Mouse (Mus musculus): ENCODE data around the gene Sag. TPM values are rescaled to one million over a fixed set of nuclear protein-coding genes. Genes with fewer than 3 reads are reported as not detected.

The Sag gene
- polyA plus RNA-seq (2014; fragmentation: Nextera tagmentation; extraction: Ambion mirVana), result 1.4 and 1.8 TPM in 2 replicates

DNA sequence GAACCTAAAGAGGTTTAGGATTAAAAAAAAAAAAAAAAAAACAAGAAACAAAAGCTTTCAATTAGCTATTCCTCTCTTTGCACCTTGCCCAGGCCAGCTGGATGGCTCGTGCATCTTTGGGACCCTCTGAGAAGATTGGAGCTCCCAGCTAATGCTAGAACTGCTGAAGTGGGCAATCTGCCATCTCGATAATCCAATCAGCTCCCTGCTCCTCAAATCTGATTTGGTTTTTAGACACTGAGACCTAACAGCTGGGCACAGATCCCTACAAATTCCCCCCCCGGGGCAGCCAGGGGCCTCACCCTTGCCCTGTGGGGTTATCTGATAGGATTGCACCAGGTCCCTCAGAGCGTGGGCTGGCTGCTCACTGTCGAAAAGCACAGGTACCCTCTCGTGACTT lies at the start of gene Sag:
Gene Sag (plus strand): TSS at position 105 of the 400 bp plus-strand sequence.
- WGBS, result 74% methylated on average over 6 of the region's 6 CpGs

DNA sequence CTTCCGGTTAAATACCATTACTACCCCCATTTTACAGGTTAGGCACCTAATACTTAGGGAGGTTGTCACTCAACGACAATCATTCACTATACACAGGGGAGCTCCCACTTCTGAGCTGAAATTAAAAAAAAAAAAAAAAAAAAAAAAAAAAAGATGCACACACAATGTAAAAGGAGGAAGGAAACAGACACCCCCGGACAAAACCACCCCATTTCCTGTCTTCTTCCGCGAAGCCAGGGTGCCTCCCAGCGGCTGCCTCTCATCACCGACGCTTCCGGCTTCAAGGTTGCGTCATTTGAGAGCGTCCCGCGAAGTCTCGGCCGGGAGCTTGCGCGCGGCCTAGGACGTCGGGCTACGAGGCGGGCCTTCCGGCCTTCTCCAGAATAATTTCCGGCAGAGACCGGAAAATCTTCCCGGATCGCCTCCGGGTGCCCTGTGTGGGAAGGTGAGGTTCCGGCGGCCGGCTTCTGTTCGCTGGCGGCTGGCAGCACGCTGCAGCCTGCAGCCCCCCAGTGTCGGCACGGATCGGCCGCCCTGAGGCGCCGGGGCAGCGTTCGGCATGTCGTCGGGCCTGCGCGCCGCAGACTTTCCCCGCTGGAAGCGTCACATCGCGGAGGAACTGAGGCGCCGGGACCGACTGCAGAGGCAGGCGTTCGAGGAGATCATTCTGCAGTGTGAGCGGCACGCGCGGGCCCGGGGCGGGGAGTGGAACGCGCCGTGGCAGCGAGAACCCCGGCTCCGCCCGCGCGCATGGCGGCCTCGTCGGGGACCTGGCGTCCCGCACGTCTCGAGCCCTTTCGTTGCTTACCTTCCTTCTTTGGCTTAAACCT lies 47.6 kb upstream of the Sag start, which contains the start of gene Atg16l1:
Gene Atg16l1 (plus strand): TSS at position 230 of the 830 bp plus-strand sequence.
- DNase-seq (ENCODE audit: low spot score) (peak; percentile 97), ATAC-seq (ENCODE audit: low FRiP score) (peak; percentile 99)
- Histone ChIP-seq H3K9me3 (ENCODE audit: control insufficient read depth, low read length) (no peaks in the 10 kb centered on the region), H3K4me2 (replicated peaks) (peak within 1 kb of the TSS; percentile 81), H3K36me3 (replicated peaks; ENCODE audit: control insufficient read depth, insufficient read depth) (peaks cover 27% of the 10 kb centered on the region), H3K9ac (peak within 1 kb of the TSS; percentile 95), H3K27me3 (ENCODE audit: control insufficient read depth, insufficient read depth, low read length) (no peaks in the 10 kb centered on the region), H3K4me3 (replicated peaks; ENCODE audit: low read length) (peak within 1 kb of the TSS; percentile 99), H3K27ac (peak within 1 kb of the TSS; percentile 92), H3K4me1 (replicated peaks; ENCODE audit: control insufficient read depth, insufficient read depth, low read length) (peaks cover 9% of the 10 kb centered on the region)
- WGBS, result under 1% methylated on average over 79 of the region's 79 CpGs

More for the DNA sequence above, at the start of gene Sag:
- Histone ChIP-seq H3K4me2 (replicated peaks) (no peak within 1 kb of the TSS), H3K4me3 (replicated peaks; ENCODE audit: low read length) (no peak within 1 kb of the TSS), H3K27me3 (ENCODE audit: control insufficient read depth, insufficient read depth, low read length) (no peaks in the 10 kb centered on the region), H3K9me3 (ENCODE audit: control insufficient read depth, low read length) (no peaks in the 10 kb centered on the region), H3K4me1 (replicated peaks; ENCODE audit: control insufficient read depth, insufficient read depth, low read length) (no peaks in the 10 kb centered on the region), H3K36me3 (replicated peaks; ENCODE audit: control insufficient read depth, insufficient read depth) (no peaks in the 10 kb centered on the region), H3K9ac (no peak within 1 kb of the TSS), H3K27ac (no peak within 1 kb of the TSS)
- DNase-seq (ENCODE audit: low spot score) (no peak), ATAC-seq (ENCODE audit: low FRiP score) (no peak)

DNA sequence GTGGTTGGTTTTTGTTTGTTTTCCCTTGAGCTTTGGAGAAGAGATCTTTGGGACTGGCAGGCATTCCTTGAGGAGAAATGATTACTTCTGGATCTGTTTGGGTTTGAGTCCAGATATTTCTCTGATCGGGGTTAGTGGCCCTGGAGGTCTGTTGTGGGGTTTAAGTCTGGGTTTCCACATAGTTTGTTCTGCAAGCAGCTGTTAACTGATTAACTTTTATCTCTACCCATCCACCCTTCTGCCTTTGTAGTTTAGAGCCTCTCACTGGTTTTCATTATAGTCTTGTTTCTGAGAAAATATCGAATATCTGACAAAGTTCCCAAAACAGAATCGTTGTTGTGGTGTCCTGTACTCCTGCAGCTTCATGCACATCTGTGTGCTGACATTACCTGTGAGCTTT lies 39.7 kb upstream of the Sag start:
- no peaks in the 10 kb centered on the region for H3K9me3 ChIP-seq (ENCODE audit: control insufficient read depth, low read length)
- no peaks in the 10 kb centered on the region for H3K27me3 ChIP-seq (ENCODE audit: control insufficient read depth, insufficient read depth, low read length)
- ATAC-seq (ENCODE audit: low FRiP score) (no peak), DNase-seq (ENCODE audit: low spot score) (no peak)
- no peak overlapping the region for H3K9ac ChIP-seq
- H3K36me3 ChIP-seq (replicated peaks; ENCODE audit: control insufficient read depth, insufficient read depth), result peaks cover 100% of the 10 kb centered on the region
- no peak overlapping the region for H3K4me2 ChIP-seq (replicated peaks)
- no peak overlapping the region for H3K4me3 ChIP-seq (replicated peaks; ENCODE audit: low read length)
- no peaks in the 10 kb centered on the region for H3K4me1 ChIP-seq (replicated peaks; ENCODE audit: control insufficient read depth, insufficient read depth, low read length)
- 89% methylated on average over 3 of the region's 3 CpGs for WGBS
- H3K27ac ChIP-seq, result no peak overlapping the region

DNA sequence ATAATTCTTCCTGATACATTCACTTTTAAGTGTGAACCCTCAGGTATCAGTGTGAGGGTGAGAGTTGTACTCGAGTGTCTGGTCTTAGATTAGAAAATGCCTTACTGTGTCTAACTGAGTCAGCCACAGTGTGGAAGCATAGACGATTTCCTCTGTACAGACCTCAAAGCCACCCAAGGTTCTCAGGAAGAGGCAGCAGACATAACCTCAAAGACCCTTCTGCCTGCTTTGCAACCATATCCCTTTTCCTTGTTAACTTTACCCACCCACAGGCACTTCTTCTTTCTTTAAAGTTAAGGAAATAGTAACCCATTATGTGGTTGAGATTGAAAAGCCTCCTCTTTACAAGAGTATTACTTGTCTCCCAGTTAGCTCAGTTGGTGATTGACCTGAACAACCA lies 37.7 kb upstream of the Sag start:
- no peak for DNase-seq (ENCODE audit: low spot score)
- 93% methylated on average over 2 of the region's 2 CpGs for WGBS
- peaks cover 98% of the 10 kb centered on the region for H3K36me3 ChIP-seq (replicated peaks; ENCODE audit: control insufficient read depth, insufficient read depth)
- no peaks in the 10 kb centered on the region for H3K9me3 ChIP-seq (ENCODE audit: control insufficient read depth, low read length)
- H3K4me1 ChIP-seq (replicated peaks; ENCODE audit: control insufficient read depth, insufficient read depth, low read length), result no peaks in the 10 kb centered on the region
- H3K27me3 ChIP-seq (ENCODE audit: control insufficient read depth, insufficient read depth, low read length), result no peaks in the 10 kb centered on the region
- H3K9ac ChIP-seq, result no peak overlapping the region
- H3K4me3 ChIP-seq (replicated peaks; ENCODE audit: low read length), result no peak overlapping the region
- no peak for ATAC-seq (ENCODE audit: low FRiP score)
- H3K27ac ChIP-seq, result no peak overlapping the region
- no peak overlapping the region for H3K4me2 ChIP-seq (replicated peaks)

DNA sequence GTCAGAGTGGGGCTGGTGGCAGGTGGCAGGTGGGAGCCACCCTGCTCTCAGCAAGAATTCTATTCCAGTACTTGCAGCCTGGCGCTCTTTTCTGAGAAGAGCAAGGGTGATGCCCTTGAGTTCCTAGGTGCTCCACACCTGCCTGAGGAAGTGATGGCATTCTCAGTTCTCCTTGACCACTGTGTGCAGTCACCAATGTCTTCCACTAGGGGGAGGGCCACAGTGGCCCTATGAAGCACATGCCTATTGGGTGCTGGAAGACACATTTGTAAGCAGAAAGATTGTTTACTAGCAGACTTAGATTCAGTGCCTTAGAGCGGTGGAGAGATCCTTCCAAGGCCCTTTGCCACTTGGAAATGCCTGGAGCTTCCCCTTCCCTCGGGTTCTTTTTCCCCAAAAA lies 37.2 kb upstream of the Sag start:
- peaks cover 98% of the 10 kb centered on the region for H3K36me3 ChIP-seq (replicated peaks; ENCODE audit: control insufficient read depth, insufficient read depth)
- H3K9me3 ChIP-seq (ENCODE audit: control insufficient read depth, low read length), result no peaks in the 10 kb centered on the region
- H3K4me2 ChIP-seq (replicated peaks), result no peak overlapping the region
- no peak for DNase-seq (ENCODE audit: low spot score)
- WGBS, result 89% methylated on average over 3 of the region's 3 CpGs
- no peaks in the 10 kb centered on the region for H3K27me3 ChIP-seq (ENCODE audit: control insufficient read depth, insufficient read depth, low read length)
- ATAC-seq (ENCODE audit: low FRiP score), result no peak
- no peak overlapping the region for H3K9ac ChIP-seq
- no peak overlapping the region for H3K27ac ChIP-seq
- no peaks in the 10 kb centered on the region for H3K4me1 ChIP-seq (replicated peaks; ENCODE audit: control insufficient read depth, insufficient read depth, low read length)
- H3K4me3 ChIP-seq (replicated peaks; ENCODE audit: low read length), result no peak overlapping the region

DNA sequence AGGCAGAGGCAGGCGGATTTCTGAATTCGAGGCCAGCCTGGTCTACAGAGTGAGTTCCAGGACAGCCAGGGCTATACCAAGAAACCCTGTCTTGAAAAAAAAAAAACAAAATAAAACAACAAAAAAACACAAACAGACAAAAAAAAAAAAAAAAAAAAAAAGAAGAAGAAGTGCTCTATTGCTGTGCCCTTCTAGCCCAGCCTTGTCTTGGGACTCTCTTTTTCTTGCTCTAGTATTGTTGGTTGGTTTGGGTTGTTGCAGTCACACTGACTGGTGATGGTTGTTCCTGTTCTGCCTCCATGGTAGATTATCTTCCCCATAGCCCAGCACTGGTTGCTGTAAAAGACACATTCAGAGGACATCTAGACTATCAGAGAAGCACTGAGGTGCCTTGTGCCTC lies 34.2 kb upstream of the Sag start:
- ATAC-seq (ENCODE audit: low FRiP score) (no peak), DNase-seq (ENCODE audit: low spot score) (no peak)

DNA sequence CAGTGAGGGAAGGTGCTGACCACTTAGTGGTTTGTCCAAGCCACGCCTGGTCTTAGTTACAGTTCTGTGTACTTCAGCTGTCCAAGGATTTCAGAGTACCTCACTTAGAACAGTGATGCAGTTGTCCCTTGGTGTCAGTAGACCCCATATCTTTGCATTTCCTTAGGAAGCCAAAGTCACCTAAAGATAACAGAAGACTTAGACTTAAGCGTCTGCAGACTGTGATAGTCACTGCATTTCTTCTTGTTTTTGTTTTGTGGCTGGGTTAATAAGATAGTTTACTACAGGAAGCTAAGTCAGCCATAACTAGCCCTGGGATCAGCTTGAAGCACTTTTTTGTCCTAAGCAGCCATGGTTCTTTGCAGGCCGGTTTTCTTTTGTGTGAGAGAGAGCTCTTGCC lies 33.0 kb upstream of the Sag start:
- Histone ChIP-seq H3K27me3 (ENCODE audit: control insufficient read depth, insufficient read depth, low read length) (no peaks in the 10 kb centered on the region), H3K4me3 (replicated peaks; ENCODE audit: low read length) (no peak overlapping the region), H3K36me3 (replicated peaks; ENCODE audit: control insufficient read depth, insufficient read depth) (peaks cover 96% of the 10 kb centered on the region), H3K4me1 (replicated peaks; ENCODE audit: control insufficient read depth, insufficient read depth, low read length) (no peaks in the 10 kb centered on the region), H3K27ac (no peak overlapping the region), H3K9me3 (ENCODE audit: control insufficient read depth, low read length) (no peaks in the 10 kb centered on the region), H3K4me2 (replicated peaks) (no peak overlapping the region), H3K9ac (no peak overlapping the region)
- DNase-seq (ENCODE audit: low spot score) (no peak), ATAC-seq (ENCODE audit: low FRiP score) (no peak)
- WGBS, result 96% methylated on average over 3 of the region's 3 CpGs

More for the DNA sequence above, 34.2 kb upstream of the Sag start:
- Histone ChIP-seq H3K27ac (no peak overlapping the region), H3K9me3 (ENCODE audit: control insufficient read depth, low read length) (no peaks in the 10 kb centered on the region), H3K4me3 (replicated peaks; ENCODE audit: low read length) (no peak overlapping the region), H3K4me2 (replicated peaks) (no peak overlapping the region), H3K4me1 (replicated peaks; ENCODE audit: control insufficient read depth, insufficient read depth, low read length) (no peaks in the 10 kb centered on the region), H3K9ac (no peak overlapping the region), H3K27me3 (ENCODE audit: control insufficient read depth, insufficient read depth, low read length) (no peaks in the 10 kb centered on the region), H3K36me3 (replicated peaks; ENCODE audit: control insufficient read depth, insufficient read depth) (peaks cover 96% of the 10 kb centered on the region)
- WGBS, result 100% methylated on average over 2 of the region's 2 CpGs

DNA sequence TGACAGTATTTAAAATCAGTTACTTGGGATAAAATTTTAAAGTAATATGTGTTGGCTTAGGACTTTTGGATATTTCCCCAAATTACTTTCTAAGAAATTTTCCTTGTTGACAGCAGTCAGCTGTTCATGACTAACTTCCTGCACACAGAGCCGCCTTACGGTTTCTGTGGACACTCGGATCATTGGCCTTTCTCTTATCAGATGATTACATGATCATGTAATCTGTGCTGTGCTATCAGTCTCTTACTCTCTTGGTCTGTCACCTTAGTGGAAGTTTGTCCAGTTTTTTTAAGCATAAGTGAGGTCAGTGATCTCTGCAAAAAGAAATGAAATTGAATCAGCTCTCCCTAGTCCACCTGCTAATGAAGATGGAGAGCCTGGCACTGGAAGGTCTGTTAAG lies 31.8 kb upstream of the Sag start:
- 97% methylated on average over 3 of the region's 3 CpGs for WGBS
- H3K4me2 ChIP-seq (replicated peaks), result no peak overlapping the region
- H3K27me3 ChIP-seq (ENCODE audit: control insufficient read depth, insufficient read depth, low read length), result no peaks in the 10 kb centered on the region
- peaks cover 96% of the 10 kb centered on the region for H3K36me3 ChIP-seq (replicated peaks; ENCODE audit: control insufficient read depth, insufficient read depth)
- no peaks in the 10 kb centered on the region for H3K4me1 ChIP-seq (replicated peaks; ENCODE audit: control insufficient read depth, insufficient read depth, low read length)
- no peak overlapping the region for H3K4me3 ChIP-seq (replicated peaks; ENCODE audit: low read length)
- H3K9ac ChIP-seq, result no peak overlapping the region
- no peak for ATAC-seq (ENCODE audit: low FRiP score)
- H3K9me3 ChIP-seq (ENCODE audit: control insufficient read depth, low read length), result no peaks in the 10 kb centered on the region
- H3K27ac ChIP-seq, result no peak overlapping the region
- DNase-seq (ENCODE audit: low spot score), result no peak

DNA sequence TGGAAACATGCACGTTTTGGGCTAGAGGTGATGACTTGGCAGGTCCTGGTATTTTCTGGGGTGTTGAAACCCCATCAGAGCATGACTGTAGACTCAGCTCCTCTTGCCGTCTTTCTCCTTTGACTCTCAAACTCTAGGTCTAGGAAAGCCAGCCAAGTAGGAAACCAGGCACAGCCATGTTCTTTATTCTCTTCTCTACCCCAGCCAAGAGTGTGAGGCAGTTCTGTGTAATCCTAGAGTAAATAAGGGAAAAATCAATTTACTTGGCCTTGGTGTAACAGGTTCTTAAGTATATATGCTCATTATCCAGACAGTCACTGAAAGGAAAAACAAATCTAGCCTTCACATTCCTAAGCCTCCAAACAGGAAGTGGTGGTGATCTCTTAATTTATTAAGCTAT lies 30.1 kb upstream of the Sag start:
- H3K4me2 ChIP-seq (replicated peaks), result no peak overlapping the region
- H3K4me1 ChIP-seq (replicated peaks; ENCODE audit: control insufficient read depth, insufficient read depth, low read length), result no peaks in the 10 kb centered on the region
- no peak overlapping the region for H3K9ac ChIP-seq
- ATAC-seq (ENCODE audit: low FRiP score) (no peak), DNase-seq (ENCODE audit: low spot score) (no peak)
- H3K9me3 ChIP-seq (ENCODE audit: control insufficient read depth, low read length), result no peaks in the 10 kb centered on the region
- 97% methylated on average over 2 of the region's 2 CpGs for WGBS
- no peak overlapping the region for H3K27ac ChIP-seq
- no peak overlapping the region for H3K4me3 ChIP-seq (replicated peaks; ENCODE audit: low read length)
- H3K36me3 ChIP-seq (replicated peaks; ENCODE audit: control insufficient read depth, insufficient read depth), result peaks cover 96% of the 10 kb centered on the region
- H3K27me3 ChIP-seq (ENCODE audit: control insufficient read depth, insufficient read depth, low read length), result no peaks in the 10 kb centered on the region

Data from hindbrain, embryonic 14.5 days (tissue).